Mouse (Mus musculus): Measurements from ENCODE around the gene Commd9.
A peak's percentile ranks its signal among the peaks of the same experiment; 100 is the strongest.

The Commd9 gene

GRCm38 (mm10) chr2:101885768-101886438 is at the start of gene Commd9:
Gene Commd9, plus strand, starts transcription at chr2:101886247.
- DNase-seq (ENCODE audit: low read depth), result peak; percentile 80

- DNase-seq (ENCODE audit: low read depth), result no peak
Observed at GRCm38 (mm10) chr2:101842756-101843155, 43.3 kb upstream of the Commd9 start.

GRCm38 (mm10) chr2:101854792-101855191 is 31.3 kb upstream of the Commd9 start:
- no peak for DNase-seq (ENCODE audit: low read depth)

GRCm38 (mm10) chr2:101856174-101856573 is 29.9 kb upstream of the Commd9 start:
- no peak for DNase-seq (ENCODE audit: low read depth)

GRCm38 (mm10) chr2:101860920-101861485 is 25.0 kb upstream of the Commd9 start:
- DNase-seq (ENCODE audit: low read depth), result no peak

GRCm38 (mm10) chr2:101862219-101863123 is 23.6 kb upstream of the Commd9 start:
- no peak for DNase-seq (ENCODE audit: low read depth)

- DNase-seq (ENCODE audit: low read depth), result no peak
Observed at GRCm38 (mm10) chr2:101868683-101869082, 17.4 kb upstream of the Commd9 start.

- peak; percentile 21 for DNase-seq (ENCODE audit: low read depth)
Observed at GRCm38 (mm10) chr2:101871179-101871578, 14.9 kb upstream of the Commd9 start.

- no peak for DNase-seq (ENCODE audit: low read depth)
Observed at GRCm38 (mm10) chr2:101881471-101882162, 4.4 kb upstream of the Commd9 start.

- no peak for DNase-seq (ENCODE audit: low read depth)
Observed at GRCm38 (mm10) chr2:101882998-101883397, 3.0 kb upstream of the Commd9 start, which contains the start of gene Prr5l. Gene Prr5l, minus strand, starts transcription at chr2:101883027.

- no peak for DNase-seq (ENCODE audit: low read depth)
Observed at GRCm38 (mm10) chr2:101884286-101884685, 1.8 kb upstream of the Commd9 start.

- no peak for DNase-seq (ENCODE audit: low read depth)
Observed at GRCm38 (mm10) chr2:101888886-101889285, 2.8 kb downstream of the Commd9 start.

- no peak for DNase-seq (ENCODE audit: low read depth)
Observed at GRCm38 (mm10) chr2:101891143-101891542, 5.1 kb downstream of the Commd9 start.

- DNase-seq (ENCODE audit: low read depth), result no peak
Observed at GRCm38 (mm10) chr2:101894126-101894525, 8.1 kb downstream of the Commd9 start.

- no peak for DNase-seq (ENCODE audit: low read depth)
Observed at GRCm38 (mm10) chr2:101896425-101897204, 10.6 kb downstream of the Commd9 start.

GRCm38 (mm10) chr2:101902196-101902595 is 16.1 kb downstream of the Commd9 start:
- DNase-seq (ENCODE audit: low read depth), result no peak

- peak; percentile 60 for DNase-seq (ENCODE audit: low read depth)
Observed at GRCm38 (mm10) chr2:101905534-101906378, 19.7 kb downstream of the Commd9 start.

- no peak for DNase-seq (ENCODE audit: low read depth)
Observed at GRCm38 (mm10) chr2:101906379-101906690, 20.3 kb downstream of the Commd9 start.

- no peak for DNase-seq (ENCODE audit: low read depth)
Observed at GRCm38 (mm10) chr2:101907386-101908022, 21.5 kb downstream of the Commd9 start.

GRCm38 (mm10) chr2:101908773-101909172 is 22.7 kb downstream of the Commd9 start:
- DNase-seq (ENCODE audit: low read depth), result no peak
